Mouse (Mus musculus) C2C12 (cell line): ENCODE measurements around the gene Thsd7a.

Experiments used
- CEBPB ChIP-seq: IDR thresholded peaks from one replicate; pipeline ENCODE4 v1.6.1; 2011; ENCODE audit warnings: low read depth, mild to moderate bottlenecking, control low read depth, moderate library complexity
- CTCF ChIP-seq: IDR thresholded peaks from one replicate; pipeline ENCODE4 v1.5.1; 2011; ENCODE audit not compliant: control insufficient read depth, insufficient read depth, insufficient read length
- FOSL1 ChIP-seq: IDR thresholded peaks from one replicate; pipeline ENCODE4 v1.8.0; 2011; ENCODE audit warnings: mild to moderate bottlenecking, low read length; ENCODE audit not compliant: poor library complexity, insufficient read depth, severe bottlenecking
- MAX ChIP-seq: IDR thresholded peaks from one replicate; pipeline ENCODE4 v1.6.1; 2011; ENCODE audit warnings: mild to moderate bottlenecking, control low read depth
- MYOD1 ChIP-seq: IDR thresholded peaks from one replicate; pipeline ENCODE4 v1.6.1; 2011; ENCODE audit warnings: low read depth; ENCODE audit not compliant: control insufficient read depth, insufficient read length
- MYOG ChIP-seq: IDR thresholded peaks from one replicate; pipeline ENCODE4 v1.6.1; 2011; ENCODE audit not compliant: control insufficient read depth, insufficient read length; ENCODE audit errors: extremely low read depth
- USF1 ChIP-seq: IDR thresholded peaks from one replicate; pipeline ENCODE4 v1.6.1; 2011; ENCODE audit warnings: low read depth, mild to moderate bottlenecking, control low read depth, moderate library complexity

DNA sequence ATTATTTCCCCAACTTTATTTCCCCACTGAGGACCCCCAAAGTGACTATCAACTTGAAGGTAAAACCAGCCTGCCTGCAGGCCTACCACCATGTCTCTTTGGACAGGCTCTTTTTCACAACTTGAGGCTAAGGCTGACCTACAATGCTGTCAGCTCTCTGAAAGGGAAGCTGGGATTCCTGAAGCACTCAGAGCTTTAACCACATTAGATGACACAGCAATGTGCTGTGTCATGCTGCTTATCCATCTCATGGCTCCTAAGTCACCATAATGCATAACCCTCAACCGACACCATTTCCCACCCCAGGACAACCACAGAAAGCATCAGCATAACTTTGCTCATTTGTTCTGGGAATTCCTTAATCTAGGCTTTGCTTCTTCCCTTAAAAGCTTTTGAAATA is 255.6 kb downstream of the Thsd7a start:
- no peak for TF ChIP-seq CTCF
- no peak for TF ChIP-seq MAX
- no peak for TF ChIP-seq USF1
- no peak for TF ChIP-seq CEBPB
- no peak for TF ChIP-seq FOSL1
- no peak for TF ChIP-seq MYOG
- TF ChIP-seq MYOD1: no peak
